Mouse (Mus musculus) retina, adult 2 months (tissue): ENCODE data around the gene Tas1r1.

Experiments
- DNase-seq: peaks from one replicate; pipeline ENCODE4 v3.0.0-alpha.2; 2012; ENCODE audit warnings: low read depth, low spot score

Tas1r1 gene

GRCm38 (mm10) chr4:152038225-152038984 lies at the start of gene Tas1r1:
Tas1r1 (minus strand) TSS chr4:152038568.
- DNase-seq: no peak

GRCm38 (mm10) chr4:152088133-152088532 lies 49.8 kb upstream of the Tas1r1 start:
- DNase-seq: no peak

- no peak for DNase-seq
These were observed 49.1 kb upstream of the Tas1r1 start for GRCm38 (mm10) chr4:152087211-152088081.

DNA sequence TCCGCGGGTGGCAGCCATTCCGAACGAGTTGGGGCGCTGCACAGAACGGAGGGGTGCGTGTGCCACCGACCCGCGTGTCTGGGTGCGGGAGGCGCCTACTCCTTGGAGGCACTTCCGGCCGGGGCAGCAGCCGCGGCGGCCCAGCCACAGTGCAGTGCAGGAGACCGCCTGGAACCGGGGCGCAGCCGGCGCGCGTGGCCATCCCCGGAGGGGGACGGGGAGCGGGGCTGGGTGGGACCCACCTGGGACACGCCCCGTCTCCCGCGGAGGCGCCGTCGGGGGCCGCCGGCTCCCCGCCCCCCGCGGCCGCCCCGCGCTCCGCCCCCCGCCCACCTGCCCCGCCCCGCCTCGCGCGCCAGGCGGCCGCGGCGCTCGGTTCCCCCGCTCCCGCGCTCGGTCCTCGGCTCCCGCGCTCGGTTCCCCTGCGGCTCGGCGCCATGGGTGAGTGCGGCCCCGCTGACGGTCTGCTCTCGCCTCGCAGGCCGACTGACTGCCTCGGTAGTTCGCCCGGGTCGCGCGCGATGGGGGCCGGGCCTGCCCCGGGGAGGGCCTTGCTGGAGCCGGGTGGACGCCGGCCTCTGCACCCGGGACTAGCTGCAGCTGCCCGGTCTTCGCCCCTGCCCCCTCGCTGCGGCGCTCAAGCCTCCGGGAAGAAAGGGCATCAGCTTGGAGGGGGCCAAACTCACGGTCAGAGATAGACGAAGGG lies 48.3 kb upstream of the Tas1r1 start:
- DNase-seq: no peak

DNA sequence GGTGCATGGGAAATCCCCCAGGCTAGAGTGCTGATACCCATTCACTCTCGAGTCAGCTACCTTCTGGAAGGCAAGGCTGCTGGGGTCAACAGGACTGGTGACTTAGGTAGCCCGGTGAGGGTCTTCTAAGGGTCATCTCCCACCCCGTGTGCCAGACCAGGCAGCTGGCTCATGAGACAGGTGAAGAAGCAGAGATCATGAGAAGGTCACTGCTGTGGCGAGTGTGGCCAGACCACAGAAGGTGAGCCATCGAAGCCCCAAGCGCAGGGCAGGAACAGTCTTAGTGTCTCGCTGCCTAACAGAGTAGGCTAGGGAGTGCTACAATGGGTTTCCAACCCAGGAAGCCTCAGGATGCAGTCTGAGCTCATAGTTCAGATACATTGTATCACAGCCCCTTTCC lies 46.2 kb upstream of the Tas1r1 start:
- DNase-seq: no peak

DNA sequence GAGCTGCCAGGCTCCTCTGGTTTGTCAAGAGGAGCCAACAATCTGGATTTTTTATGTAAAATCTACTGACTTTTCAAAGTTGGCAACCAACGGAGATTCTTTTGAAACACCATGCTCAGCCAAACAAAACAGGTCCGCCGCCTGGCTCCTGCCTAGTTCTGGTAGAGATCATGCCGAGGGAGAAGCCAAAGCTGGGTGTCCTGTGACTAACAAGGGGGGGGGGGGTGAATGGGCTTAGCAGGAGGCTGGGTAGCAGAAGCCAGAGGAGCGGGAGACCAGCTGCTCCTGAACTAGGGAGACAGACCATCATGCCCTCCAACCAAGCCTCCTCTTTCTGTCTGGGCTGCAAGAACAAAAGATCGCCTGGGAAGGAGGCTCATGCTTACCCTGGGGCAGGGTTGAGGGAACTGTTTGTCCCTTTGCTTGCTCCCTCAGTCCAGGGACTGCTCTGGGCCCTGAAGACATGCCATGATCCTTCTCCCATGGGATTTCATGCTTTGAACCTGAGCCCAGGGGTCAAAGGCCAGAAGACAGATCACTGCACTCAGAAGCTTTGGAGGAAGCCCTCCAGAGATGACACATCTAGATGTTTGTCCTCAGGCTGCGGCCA lies 45.3 kb upstream of the Tas1r1 start:
- DNase-seq: no peak

DNA sequence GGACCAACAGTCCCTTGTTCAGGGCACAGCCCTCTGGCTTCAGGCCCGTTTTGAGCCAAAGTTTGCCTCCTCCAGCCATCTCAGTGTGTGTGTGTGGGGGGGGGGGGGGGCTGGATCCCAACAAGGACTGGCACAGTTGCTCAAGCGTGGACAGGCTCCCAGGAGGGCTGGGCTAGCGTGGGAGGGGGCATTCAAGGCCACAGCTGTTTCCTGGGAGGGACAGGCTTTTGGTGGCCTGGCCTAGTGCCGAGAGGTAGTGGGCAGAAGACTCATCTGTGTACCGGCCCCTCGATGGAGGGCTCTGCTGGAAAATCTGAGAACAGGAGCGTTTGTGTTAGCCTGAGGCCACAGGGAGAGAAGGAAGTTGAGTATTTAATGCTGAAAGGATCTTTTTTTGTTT lies 41.6 kb upstream of the Tas1r1 start:
- no peak for DNase-seq

DNA sequence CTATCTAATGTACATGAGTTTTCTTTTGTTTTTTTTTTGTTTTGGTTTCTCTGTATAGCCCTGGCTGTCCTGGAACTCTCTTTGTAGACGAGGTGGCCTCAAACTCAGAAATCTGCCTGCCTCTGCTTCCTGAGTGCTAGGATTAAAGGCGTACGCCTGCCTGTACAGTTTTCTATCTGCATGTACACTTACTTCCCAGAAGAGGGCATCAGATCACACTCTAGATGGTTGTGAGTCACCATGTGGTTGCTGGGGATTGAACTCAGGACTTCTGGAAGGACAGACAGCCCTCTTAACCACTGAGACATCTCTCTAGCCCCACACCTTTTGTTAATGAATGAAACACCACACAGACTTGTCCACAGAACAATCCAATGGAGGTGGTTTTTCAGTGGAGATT lies 40.9 kb upstream of the Tas1r1 start:
- no peak for DNase-seq

- DNase-seq: no peak
These were observed 39.8 kb upstream of the Tas1r1 start for GRCm38 (mm10) chr4:152078105-152078530.

DNA sequence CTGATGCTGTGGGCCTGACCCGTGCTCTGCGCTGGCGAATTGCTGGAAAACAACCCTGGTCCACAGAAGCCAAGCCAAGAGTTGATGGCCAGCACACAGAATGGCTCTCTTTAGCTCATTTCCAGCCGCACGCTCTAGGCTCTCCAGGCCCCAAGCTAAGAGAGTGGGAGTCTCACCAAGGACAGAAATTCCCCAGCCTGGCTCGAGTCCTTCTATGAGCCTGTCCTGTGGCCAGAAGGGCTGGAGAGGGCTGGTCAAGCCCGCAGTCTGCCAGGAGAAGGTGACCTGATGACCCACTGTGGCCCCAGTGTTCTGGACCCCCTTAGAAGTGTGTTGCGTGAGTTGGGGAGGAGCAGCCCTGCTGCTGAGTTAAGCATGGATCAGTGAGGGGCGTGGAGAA lies 38.8 kb upstream of the Tas1r1 start:
- DNase-seq: no peak

- no peak for DNase-seq
These were observed 36.2 kb upstream of the Tas1r1 start for GRCm38 (mm10) chr4:152074548-152074947.

DNA sequence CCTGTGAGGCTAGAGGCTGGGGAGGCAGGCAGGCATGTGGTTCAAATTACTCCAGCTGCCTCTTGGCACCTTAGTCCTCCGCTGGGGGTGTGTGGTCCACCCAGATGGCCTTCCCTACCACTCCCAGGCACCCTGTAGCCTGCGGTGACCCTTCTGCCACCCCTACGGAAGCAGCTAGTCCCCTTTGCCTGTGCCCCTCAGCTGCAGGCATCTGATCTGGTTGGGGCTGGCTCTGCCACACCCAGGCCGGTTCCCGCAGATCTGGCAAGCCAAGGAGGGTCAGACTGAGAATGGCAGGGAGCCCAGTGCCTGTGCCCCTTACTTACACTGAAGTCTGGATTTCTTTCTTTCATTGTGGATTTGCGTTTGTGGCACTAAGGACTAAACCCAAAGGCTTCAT lies 35.3 kb upstream of the Tas1r1 start:
- no peak for DNase-seq

DNA sequence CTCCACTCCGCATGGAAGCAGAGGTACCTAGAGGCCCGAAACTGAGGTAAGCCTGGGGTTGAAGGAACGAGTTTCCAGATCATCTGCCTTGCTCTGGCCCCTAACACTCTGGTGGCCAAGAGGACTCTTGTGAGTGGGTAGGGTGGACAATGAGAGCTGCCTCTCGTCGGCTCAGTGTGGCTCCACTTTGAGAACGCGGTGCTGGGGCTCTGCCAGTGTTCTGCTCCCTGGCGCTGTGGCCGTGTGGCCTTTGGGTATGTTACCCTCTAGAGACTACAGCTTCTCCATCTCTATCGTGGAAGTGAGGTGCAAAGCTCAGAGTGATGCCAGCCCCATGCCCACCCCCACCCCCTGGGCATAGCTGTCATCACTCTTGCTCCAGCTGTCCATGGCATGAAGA lies 34.3 kb upstream of the Tas1r1 start:
- DNase-seq: no peak

DNA sequence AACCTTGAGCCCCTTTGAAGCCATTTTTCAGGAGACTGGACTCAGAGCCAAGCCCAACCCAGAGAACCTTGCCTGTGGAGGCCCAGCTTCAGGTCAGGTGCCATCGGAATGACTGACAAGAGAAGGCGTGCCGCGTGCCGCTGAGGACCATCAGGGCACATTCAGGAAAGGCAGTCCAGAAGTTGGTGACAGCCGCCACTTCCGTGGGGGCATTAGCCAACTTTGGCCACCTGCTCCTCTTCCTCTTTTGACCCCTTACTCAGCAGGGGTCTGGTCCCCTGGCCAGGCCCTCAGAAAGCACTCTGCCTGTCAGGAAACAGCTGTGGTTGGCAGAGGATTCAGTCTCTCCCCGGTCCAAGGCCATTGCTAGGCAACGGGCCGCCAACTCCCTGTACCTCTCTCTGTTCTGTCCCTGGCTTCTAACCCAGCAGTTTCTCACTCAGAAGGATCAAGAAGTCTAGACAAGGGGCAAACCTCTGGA lies 33.8 kb upstream of the Tas1r1 start, which contains the start of gene Plekhg5:
Gene Plekhg5 (plus strand): TSS at position 378 of the 481 bp plus-strand sequence.
- no peak for DNase-seq

- DNase-seq: no peak
These were observed 32.4 kb upstream of the Tas1r1 start for GRCm38 (mm10) chr4:152070494-152071396.

GRCm38 (mm10) chr4:152069245-152069644 lies 30.9 kb upstream of the Tas1r1 start:
- no peak for DNase-seq

- DNase-seq: no peak
These were observed 29.9 kb upstream of the Tas1r1 start for GRCm38 (mm10) chr4:152068166-152068724.

DNA sequence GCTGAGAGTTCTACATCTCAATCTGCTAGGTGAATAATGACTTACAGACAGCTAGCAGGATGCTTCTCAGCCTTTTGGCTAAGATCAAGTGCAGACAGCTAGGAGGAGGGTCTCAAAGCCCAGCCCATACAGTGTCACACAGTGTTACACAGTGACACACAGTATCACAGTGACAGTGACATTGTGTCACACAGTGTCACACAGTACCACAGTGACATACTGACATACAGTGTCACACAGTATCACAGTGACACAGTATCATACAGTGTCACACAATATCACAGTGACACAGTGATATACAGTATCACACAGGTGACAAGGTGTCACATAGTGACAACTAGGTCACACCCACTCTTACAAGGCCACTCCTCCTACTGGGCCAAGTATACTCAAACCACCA lies 28.9 kb upstream of the Tas1r1 start:
- no peak for DNase-seq

- no peak for DNase-seq
These were observed 24.2 kb upstream of the Tas1r1 start for GRCm38 (mm10) chr4:152062390-152063110.
